Mouse (Mus musculus) liver, embryonic 15.5 days (tissue): Measurements from ENCODE around the gene Mettl9. TPM values are rescaled to one million over a fixed set of nuclear protein-coding genes. Genes with fewer than 3 reads are reported as not detected.
A peak's percentile ranks its signal among the peaks of the same experiment; 100 is the strongest.
"Not testable (repeated sequence)": the region's sequence is repeated elsewhere in the genome, so short reads cannot be mapped to it uniquely, and the experiment has no call there.

ENCODE experiments used
- ATAC-seq: fragments of 200-750 bp; cut with Nextera tagmentation; 2 replicates; pipeline ENCODE4 v1.8.0; 2017; ENCODE audit warnings: moderate number of reproducible peaks, mild to moderate bottlenecking, moderate library complexity; ENCODE audit not compliant: insufficient read depth
- H3K27ac ChIP-seq: fragments of 300-500 bp; sonication (generic); replicated peaks from 2 replicates; pipeline ENCODE4 v1.5.1; 2015; ENCODE audit warnings: mild to moderate bottlenecking, inconsistent platforms
- H3K27me3 ChIP-seq: fragments of 300-500 bp; sonication (generic); 2 replicates; pipeline ENCODE4 v1.6.1; 2015; ENCODE audit warnings: mild to moderate bottlenecking, inconsistent platforms
- H3K36me3 ChIP-seq: fragments of 300-500 bp; sonication (generic); replicated peaks from 2 replicates; pipeline ENCODE4 v1.6.1; 2015; ENCODE audit warnings: moderate library complexity, mild to moderate bottlenecking, inconsistent platforms
- H3K4me1 ChIP-seq: fragments of 300-500 bp; sonication (generic); replicated peaks from 2 replicates; pipeline ENCODE4 v1.6.1; 2015; ENCODE audit warnings: inconsistent platforms
- H3K4me2 ChIP-seq: fragments of 300-500 bp; sonication (generic); 2 replicates; pipeline ENCODE4 v1.6.1; 2015; ENCODE audit warnings: moderate library complexity, mild to moderate bottlenecking, inconsistent platforms
- H3K4me3 ChIP-seq: fragments of 300-500 bp; sonication (generic); replicated peaks from 2 replicates; pipeline ENCODE4 v1.5.1; 2015; ENCODE audit warnings: mild to moderate bottlenecking, inconsistent platforms
- H3K9ac ChIP-seq: fragments of 300-500 bp; sonication (generic); 2 replicates; pipeline ENCODE4 v1.6.1; 2015; ENCODE audit warnings: moderate library complexity, mild to moderate bottlenecking, inconsistent platforms
- H3K9me3 ChIP-seq: fragments of 300-500 bp; sonication (generic); replicated peaks from 2 replicates; pipeline ENCODE4 v1.6.1; 2016; ENCODE audit warnings: inconsistent platforms
- whole genome bisulfite sequencing: fragments of 180-500 bp; shearing (Covaris S2); methylation state at CpG from one replicate; pipeline ENCODE4 v1.1.7; 2015; ENCODE audit warnings: mixed read lengths; ENCODE audit not compliant: insufficient replicate concordance; 5-methylcytosine and 5-hydroxymethylcytosine counted together
- polyA plus RNA-seq: library from polyadenylated mRNA; unstranded; fragments of >200 nt; fragmentation: Nextera tagmentation; extraction: Ambion mirVana; gene quantifications from 2 replicates; pipeline ENCODE4 v1.2.1, GENCODE M21; 2015

Gene Mettl9
- polyA plus RNA-seq, 1 experiment from 2014 or later: 42.8 TPM

GRCm38 (mm10) chr7:121020277-121020676 lies 14.0 kb upstream of the Mettl9 start:
- Histone ChIP-seq H3K9ac (no peak overlapping the region), H3K27ac (no peak overlapping the region), H3K4me3 (no peak overlapping the region), H3K4me2 (no peak overlapping the region), H3K9me3 (no peaks in the 10 kb centered on the region), H3K4me1 (peaks cover 7% of the 10 kb centered on the region; the same call in 1 of the 2 replicates), H3K27me3 (peaks cover 19% of the 10 kb centered on the region; the same call in 1 of the 2 replicates), H3K36me3 (no peaks in the 10 kb centered on the region)
- WGBS: 41% methylated on average over 8 of the region's 8 CpGs
- ATAC-seq: no peak

GRCm38 (mm10) chr7:121025221-121026008 lies 8.8 kb upstream of the Mettl9 start:
- Histone ChIP-seq H3K4me3 (no peak overlapping the region), H3K4me2 (peak overlapping the region; percentile 2; the same call in 1 of the 2 replicates), H3K36me3 (no peaks in the 10 kb centered on the region), H3K27ac (0 out of 2 replicates have a peak overlapping the region, but pooled peaks have one; percentile 11), H3K27me3 (peaks cover 17% of the 10 kb centered on the region), H3K9me3 (no peaks in the 10 kb centered on the region), H3K4me1 (peaks cover 17% of the 10 kb centered on the region), H3K9ac (no peak overlapping the region)
- WGBS: 32% methylated on average over 6 of the region's 6 CpGs
- ATAC-seq: peak; percentile 77

GRCm38 (mm10) chr7:121026300-121026699 lies 7.9 kb upstream of the Mettl9 start:
- H3K9ac ChIP-seq: no peak overlapping the region
- no peak overlapping the region for H3K27ac ChIP-seq
- peaks cover 17% of the 10 kb centered on the region for H3K4me1 ChIP-seq
- no peak for ATAC-seq
- H3K36me3 ChIP-seq: no peaks in the 10 kb centered on the region
- H3K27me3 ChIP-seq: peaks cover 22% of the 10 kb centered on the region
- no peak overlapping the region for H3K4me3 ChIP-seq
- WGBS: 49% methylated on average over 3 of the region's 3 CpGs
- no peaks in the 10 kb centered on the region for H3K9me3 ChIP-seq
- H3K4me2 ChIP-seq: no peak overlapping the region

GRCm38 (mm10) chr7:121029947-121030346 lies 4.3 kb upstream of the Mettl9 start:
- H3K36me3 ChIP-seq, H3K4me3 ChIP-seq, H3K4me2 ChIP-seq, ATAC-seq, H3K9ac ChIP-seq, H3K9me3 ChIP-seq, H3K27ac ChIP-seq: not testable (repeated sequence)
- H3K4me1 ChIP-seq: peaks cover 20% of the 10 kb centered on the region
- peaks cover 31% of the 10 kb centered on the region for H3K27me3 ChIP-seq

GRCm38 (mm10) chr7:121034701-121035141 lies 476 bp downstream of the Mettl9 start:
- Histone ChIP-seq H3K27me3 (peaks cover 23% of the 10 kb centered on the region), H3K4me3 (peak overlapping the region; percentile 98), H3K36me3 (no peaks in the 10 kb centered on the region), H3K4me2 (peak overlapping the region; percentile 84), H3K9me3 (no peaks in the 10 kb centered on the region), H3K9ac (peak overlapping the region; percentile 96), H3K27ac (peak overlapping the region; percentile 86), H3K4me1 (peaks cover 22% of the 10 kb centered on the region)
- peak; percentile 86 for ATAC-seq
- 0% methylated on average over 62 of the region's 63 CpGs for WGBS

- H3K4me3 ChIP-seq: peak overlapping the region; percentile 98
- H3K36me3 ChIP-seq: no peaks in the 10 kb centered on the region
- H3K4me1 ChIP-seq: peaks cover 26% of the 10 kb centered on the region
- peak overlapping the region; percentile 96 for H3K9ac ChIP-seq
- ATAC-seq: peak; percentile 11
- H3K27ac ChIP-seq: peak overlapping the region; percentile 86
- H3K9me3 ChIP-seq: no peaks in the 10 kb centered on the region
- peak overlapping the region; percentile 84 for H3K4me2 ChIP-seq
- peaks cover 22% of the 10 kb centered on the region for H3K27me3 ChIP-seq
- under 1% methylated on average over 24 of the region's 24 CpGs for WGBS
Measured at GRCm38 (mm10) chr7:121035161-121035721, 996 bp downstream of the Mettl9 start.

- Histone ChIP-seq H3K4me1 (peaks cover 45% of the 10 kb centered on the region), H3K36me3 (no peaks in the 10 kb centered on the region), H3K4me2 (no peak overlapping the region; the same call in 1 of the 2 replicates), H3K9me3 (no peaks in the 10 kb centered on the region), H3K4me3 (no peak overlapping the region), H3K27ac (no peak overlapping the region), H3K9ac (no peak overlapping the region), H3K27me3 (no peaks in the 10 kb centered on the region)
- no peak for ATAC-seq
- WGBS: 44% methylated on average over 4 of the region's 4 CpGs
Measured at GRCm38 (mm10) chr7:121040595-121040994, 6.3 kb downstream of the Mettl9 start.

GRCm38 (mm10) chr7:121041989-121042388 lies 7.7 kb downstream of the Mettl9 start:
- H3K4me3 ChIP-seq: no peak overlapping the region
- peaks cover 33% of the 10 kb centered on the region for H3K4me1 ChIP-seq
- H3K27me3 ChIP-seq: no peaks in the 10 kb centered on the region
- 55% methylated on average over 1 of the region's 1 CpGs for WGBS
- H3K9me3 ChIP-seq: no peaks in the 10 kb centered on the region
- no peak for ATAC-seq
- H3K36me3 ChIP-seq: no peaks in the 10 kb centered on the region
- H3K4me2 ChIP-seq: no peak overlapping the region
- H3K27ac ChIP-seq: 0 out of 2 replicates have a peak overlapping the region, but pooled peaks have one; percentile 0
- no peak overlapping the region for H3K9ac ChIP-seq

- H3K9me3 ChIP-seq: no peaks in the 10 kb centered on the region
- WGBS: 74% methylated on average over 3 of the region's 3 CpGs
- no peaks in the 10 kb centered on the region for H3K27me3 ChIP-seq
- ATAC-seq: no peak
- H3K27ac ChIP-seq: peak overlapping the region; percentile 20; the same call in 1 of the 2 replicates
- H3K9ac ChIP-seq: no peak overlapping the region
- H3K4me3 ChIP-seq: no peak overlapping the region
- no peaks in the 10 kb centered on the region for H3K36me3 ChIP-seq
- H3K4me1 ChIP-seq: peaks cover 33% of the 10 kb centered on the region
- H3K4me2 ChIP-seq: no peak overlapping the region
Measured at GRCm38 (mm10) chr7:121043004-121043403, 8.8 kb downstream of the Mettl9 start.

- Histone ChIP-seq H3K9ac (no peak overlapping the region), H3K36me3 (0 out of 2 replicates have a peak, but pooled peaks cover 4% of the 10 kb centered on the region), H3K4me1 (peaks cover 33% of the 10 kb centered on the region), H3K4me2 (no peak overlapping the region), H3K4me3 (no peak overlapping the region), H3K27me3 (no peaks in the 10 kb centered on the region), H3K27ac (0 out of 2 replicates have a peak overlapping the region, but pooled peaks have one; percentile 20), H3K9me3 (no peaks in the 10 kb centered on the region)
- WGBS: 38% methylated on average over 1 of the region's 1 CpGs
- no peak for ATAC-seq
Measured at GRCm38 (mm10) chr7:121043510-121043909, 9.3 kb downstream of the Mettl9 start.

GRCm38 (mm10) chr7:121044251-121044650 lies 10.0 kb downstream of the Mettl9 start:
- H3K9ac ChIP-seq: no peak overlapping the region
- H3K36me3 ChIP-seq: 0 out of 2 replicates have a peak, but pooled peaks cover 4% of the 10 kb centered on the region
- H3K9me3 ChIP-seq: no peaks in the 10 kb centered on the region
- WGBS: 55% methylated on average over 1 of the region's 1 CpGs
- H3K27me3 ChIP-seq: no peaks in the 10 kb centered on the region
- H3K4me1 ChIP-seq: peaks cover 33% of the 10 kb centered on the region
- H3K27ac ChIP-seq: no peak overlapping the region
- no peak overlapping the region for H3K4me2 ChIP-seq
- H3K4me3 ChIP-seq: no peak overlapping the region
- no peak for ATAC-seq
